Mouse (Mus musculus) forebrain, embryonic 14.5 days (tissue): ENCODE data around the gene Lrrfip1. TPM values are rescaled to one million over a fixed set of nuclear protein-coding genes. Genes with fewer than 3 reads are reported as not detected.

ENCODE experiments used
- ATAC-seq: fragments of 200-750 bp; cut with Nextera tagmentation; 2 replicates; pipeline ENCODE4 v1.8.0; 2017; ENCODE audit warnings: mild to moderate bottlenecking, moderate library complexity
- DNase-seq: peaks from one replicate; pipeline ENCODE4 v3.0.0-alpha.2; 2015; ENCODE audit warnings: low spot score
- H3K27ac ChIP-seq: fragments of 300-500 bp; sonication (generic); 2 replicates; pipeline ENCODE4 v1.5.1; 2014; ENCODE audit warnings: low read depth, mild to moderate bottlenecking, control low read depth, low read length, moderate library complexity
- H3K27me3 ChIP-seq: fragments of 300-500 bp; sonication (generic); replicated peaks from 2 replicates; pipeline ENCODE4 v1.6.1; 2014; ENCODE audit warnings: low read length, control low read depth, mixed read lengths; ENCODE audit not compliant: control insufficient read depth, insufficient read depth
- H3K36me3 ChIP-seq: fragments of 300-500 bp; sonication (generic); 2 replicates; pipeline ENCODE4 v1.6.1; 2014; ENCODE audit warnings: low read length, control low read depth; ENCODE audit not compliant: control insufficient read depth, insufficient read depth
- H3K4me1 ChIP-seq: fragments of 300-500 bp; sonication (generic); 2 replicates; pipeline ENCODE4 v1.6.1; 2014; ENCODE audit warnings: antibody characterized with exemption, low read length, control low read depth; ENCODE audit not compliant: control insufficient read depth, insufficient read depth
- H3K4me2 ChIP-seq: fragments of 300-500 bp; sonication (generic); 2 replicates; pipeline ENCODE4 v1.6.1; 2014; ENCODE audit warnings: mild to moderate bottlenecking, control low read depth, low read length
- H3K4me3 ChIP-seq: fragments of 300-500 bp; sonication (generic); 2 replicates; pipeline ENCODE4 v1.5.1; 2014; ENCODE audit warnings: low read depth, low read length, control low read depth
- H3K9ac ChIP-seq: fragments of 300-500 bp; sonication (generic); 2 replicates; pipeline ENCODE4 v1.6.1; 2014; ENCODE audit warnings: mild to moderate bottlenecking, low read length, control low read depth, moderate library complexity
- H3K9me3 ChIP-seq: fragments of 300-500 bp; sonication (generic); replicated peaks from 2 replicates; pipeline ENCODE4 v1.6.1; 2016; ENCODE audit warnings: low read length, control low read depth, mixed read lengths; ENCODE audit not compliant: control insufficient read depth
- WGBS: fragments of 180-500 bp; shearing (Covaris S2); extraction: QIAGEN DNeasy Blood & Tissue Kit; methylation state at CpG from one replicate; pipeline ENCODE4 v1.1.7; 2014; 5-methylcytosine and 5-hydroxymethylcytosine counted together
- polyA plus RNA-seq: library from polyadenylated mRNA; unstranded; fragments of >200 nt; fragmentation: Nextera tagmentation; extraction: Ambion mirVana; gene quantifications from 2 replicates; pipeline ENCODE4 v1.2.1, GENCODE M21; 2014

The Lrrfip1 gene
- polyA plus RNA-seq, 1 experiment from 2014 or later, result 27.2 TPM

DNA sequence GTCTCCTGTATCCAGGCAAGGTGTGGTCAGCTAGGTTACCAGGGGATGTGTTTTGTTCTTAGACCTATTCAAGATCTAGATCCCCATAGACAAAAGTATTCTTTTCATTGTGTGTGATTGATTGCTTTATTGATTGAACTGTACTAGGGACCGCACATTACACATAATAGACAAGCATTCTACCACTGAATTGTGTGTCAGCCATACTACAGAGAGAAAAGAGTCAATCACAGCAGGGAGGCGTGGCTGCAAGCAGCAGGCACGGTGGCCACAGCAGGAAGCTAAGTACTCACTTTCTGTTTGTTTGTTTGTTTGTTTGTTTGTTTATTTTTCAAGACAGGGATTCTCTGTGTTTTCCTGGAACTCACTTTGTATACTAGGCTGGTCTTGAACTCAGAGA is 25.9 kb downstream of the Lrrfip1 start:
- DNase-seq, result no peak
- no peaks in the 10 kb centered on the region for H3K27me3 ChIP-seq
- no peaks in the 10 kb centered on the region for H3K9me3 ChIP-seq
- no peak overlapping the region for H3K9ac ChIP-seq
- no peaks in the 10 kb centered on the region for H3K36me3 ChIP-seq
- WGBS, result 51% methylated on average over 3 of the region's 3 CpGs
- ATAC-seq, result no peak
- no peak overlapping the region for H3K27ac ChIP-seq
- no peak overlapping the region for H3K4me2 ChIP-seq
- H3K4me3 ChIP-seq, result no peak overlapping the region
- no peaks in the 10 kb centered on the region for H3K4me1 ChIP-seq

DNA sequence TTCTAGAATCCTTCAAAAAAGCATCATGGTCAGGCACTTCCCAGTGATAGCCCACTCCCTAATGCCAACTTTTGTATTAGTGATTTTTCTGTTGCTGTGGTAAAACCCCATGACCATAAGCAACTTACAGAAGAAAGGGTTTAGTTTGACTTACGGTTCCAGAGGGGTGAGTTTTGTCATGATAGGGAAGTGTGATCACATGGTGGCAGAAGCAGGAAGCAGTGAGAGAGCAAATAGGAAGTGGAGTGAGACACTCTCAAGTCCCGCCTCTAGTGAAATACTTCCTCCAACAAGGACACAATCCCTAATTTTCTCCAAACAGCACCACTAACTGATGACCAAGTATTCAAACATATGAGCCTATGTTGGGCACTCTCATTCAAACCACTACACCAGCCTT is 28.4 kb downstream of the Lrrfip1 start:
- DNase-seq, result no peak
- no peaks in the 10 kb centered on the region for H3K4me1 ChIP-seq
- no peak overlapping the region for H3K4me3 ChIP-seq
- no peak for ATAC-seq
- H3K27ac ChIP-seq, result no peak overlapping the region
- H3K36me3 ChIP-seq, result no peaks in the 10 kb centered on the region
- 91% methylated on average over 2 of the region's 2 CpGs for WGBS
- no peak overlapping the region for H3K4me2 ChIP-seq
- no peaks in the 10 kb centered on the region for H3K27me3 ChIP-seq
- H3K9ac ChIP-seq, result no peak overlapping the region
- no peaks in the 10 kb centered on the region for H3K9me3 ChIP-seq

DNA sequence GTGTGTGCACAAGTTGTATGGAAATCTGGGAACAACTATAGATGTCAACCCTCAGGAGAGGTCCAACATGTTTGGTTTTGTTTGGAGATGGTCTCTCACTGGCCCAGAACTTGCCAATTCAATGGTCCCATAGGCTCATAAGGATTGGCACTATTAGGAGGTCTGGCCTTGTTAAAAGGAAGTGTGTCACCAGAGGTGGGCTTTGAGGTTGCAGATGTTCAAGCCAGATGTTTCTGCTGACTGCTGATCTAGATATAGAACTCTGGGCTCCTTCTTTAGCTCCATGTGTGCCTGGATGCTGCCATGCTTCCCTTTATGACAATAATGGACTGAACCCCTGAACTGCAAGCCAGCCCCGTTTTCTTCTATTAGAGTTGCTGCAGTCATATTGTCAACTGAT is 31.8 kb downstream of the Lrrfip1 start:
- no peaks in the 10 kb centered on the region for H3K4me1 ChIP-seq
- no peaks in the 10 kb centered on the region for H3K27me3 ChIP-seq
- WGBS, result 97% methylated on average over 1 of the region's 1 CpGs
- ATAC-seq, result no peak
- no peaks in the 10 kb centered on the region for H3K36me3 ChIP-seq
- DNase-seq, result no peak
- H3K27ac ChIP-seq, result no peak overlapping the region
- no peaks in the 10 kb centered on the region for H3K9me3 ChIP-seq
- H3K4me3 ChIP-seq, result no peak overlapping the region
- H3K4me2 ChIP-seq, result no peak overlapping the region
- H3K9ac ChIP-seq, result no peak overlapping the region

DNA sequence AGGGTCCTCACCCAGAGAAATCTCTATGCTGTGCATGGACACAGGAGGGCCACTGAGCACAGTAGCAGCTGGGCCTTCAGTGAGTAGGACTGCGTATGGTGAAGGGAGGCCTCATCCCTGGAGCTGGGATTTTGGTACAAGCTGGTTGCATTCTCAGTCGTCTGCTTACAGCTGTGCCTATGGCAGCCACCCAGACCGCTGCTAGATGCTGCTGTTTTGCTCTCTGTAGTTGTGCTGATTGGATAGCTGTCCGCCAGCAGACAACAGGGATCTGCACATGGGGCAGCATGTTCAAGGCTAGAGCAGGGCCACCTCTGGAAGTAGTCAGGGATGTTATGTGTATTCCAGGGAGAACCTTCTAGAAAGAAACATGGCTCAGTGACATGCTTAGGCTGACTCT is 33.0 kb downstream of the Lrrfip1 start:
- DNase-seq, result no peak
- ATAC-seq, result no peak

DNA sequence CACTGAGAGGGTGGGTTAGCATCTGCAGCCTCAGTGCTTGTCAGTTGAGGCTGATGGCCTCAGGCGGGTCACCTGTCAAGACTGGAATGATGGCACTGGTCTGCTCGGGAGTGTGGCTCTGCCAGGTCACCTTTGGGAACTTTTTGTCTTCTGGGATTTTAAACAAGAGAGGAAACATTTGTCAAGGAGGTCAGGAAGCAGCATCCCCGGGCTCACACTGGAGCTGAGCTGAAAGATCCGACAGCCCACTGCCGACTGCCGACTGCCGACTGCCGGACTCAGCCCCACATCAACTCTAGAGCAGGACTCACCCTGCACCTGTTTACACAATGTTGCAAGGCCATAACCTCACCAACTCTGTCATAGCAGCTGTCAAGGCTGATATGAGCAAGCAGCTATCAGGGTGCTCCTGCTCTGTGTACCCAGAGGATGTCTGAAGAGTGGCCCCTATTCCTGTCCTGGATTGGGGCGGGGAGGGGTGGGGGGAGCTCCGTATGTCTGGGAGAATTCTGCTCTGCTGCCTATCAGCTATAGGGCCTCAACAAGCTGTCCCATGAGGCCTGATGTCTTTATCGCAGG is 33.9 kb downstream of the Lrrfip1 start:
- DNase-seq, result no peak
- H3K4me2 ChIP-seq, result no peak overlapping the region
- 85% methylated on average over 11 of the region's 11 CpGs for WGBS

More for the DNA sequence above, 33.0 kb downstream of the Lrrfip1 start:
- 90% methylated on average over 4 of the region's 4 CpGs for WGBS
- Histone ChIP-seq H3K36me3 (no peaks in the 10 kb centered on the region), H3K4me2 (no peak overlapping the region), H3K9me3 (no peaks in the 10 kb centered on the region), H3K4me1 (no peaks in the 10 kb centered on the region), H3K9ac (no peak overlapping the region), H3K27ac (no peak overlapping the region), H3K27me3 (no peaks in the 10 kb centered on the region), H3K4me3 (no peak overlapping the region)

DNA sequence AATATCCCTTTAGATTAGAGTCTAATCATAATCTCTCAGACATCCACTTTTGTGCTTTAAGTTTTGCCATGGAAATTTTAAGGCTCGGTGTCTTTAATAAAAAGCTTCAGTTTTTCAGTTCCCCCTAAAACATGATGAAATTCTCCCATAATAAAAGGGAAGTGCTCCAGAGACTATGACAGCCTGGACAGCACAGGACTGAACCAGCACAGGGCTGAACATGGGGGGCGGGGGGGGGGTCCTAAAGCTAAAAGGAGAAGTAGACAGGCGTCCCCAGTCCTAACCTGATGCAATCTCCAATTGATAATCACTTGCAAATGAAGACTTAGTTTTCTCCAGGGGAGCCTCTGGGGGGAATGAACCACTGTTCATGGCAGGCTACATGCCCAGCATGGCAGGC is 36.0 kb downstream of the Lrrfip1 start:
- Histone ChIP-seq H3K4me3 (no peak overlapping the region), H3K27me3 (no peaks in the 10 kb centered on the region), H3K4me1 (peaks cover 6% of the 10 kb centered on the region; the same call in 1 of the 2 replicates), H3K27ac (no peak overlapping the region), H3K9ac (no peak overlapping the region), H3K9me3 (no peaks in the 10 kb centered on the region), H3K36me3 (no peaks in the 10 kb centered on the region), H3K4me2 (no peak overlapping the region)
- DNase-seq (no peak), ATAC-seq (no peak)
- WGBS, result 90% methylated on average over 3 of the region's 3 CpGs

More for the DNA sequence above, 33.9 kb downstream of the Lrrfip1 start:
- H3K27me3 ChIP-seq, result no peaks in the 10 kb centered on the region
- H3K9me3 ChIP-seq, result no peaks in the 10 kb centered on the region
- no peaks in the 10 kb centered on the region for H3K36me3 ChIP-seq
- H3K4me3 ChIP-seq, result no peak overlapping the region
- H3K9ac ChIP-seq, result no peak overlapping the region
- no peaks in the 10 kb centered on the region for H3K4me1 ChIP-seq
- no peak overlapping the region for H3K27ac ChIP-seq
- no peak for ATAC-seq

DNA sequence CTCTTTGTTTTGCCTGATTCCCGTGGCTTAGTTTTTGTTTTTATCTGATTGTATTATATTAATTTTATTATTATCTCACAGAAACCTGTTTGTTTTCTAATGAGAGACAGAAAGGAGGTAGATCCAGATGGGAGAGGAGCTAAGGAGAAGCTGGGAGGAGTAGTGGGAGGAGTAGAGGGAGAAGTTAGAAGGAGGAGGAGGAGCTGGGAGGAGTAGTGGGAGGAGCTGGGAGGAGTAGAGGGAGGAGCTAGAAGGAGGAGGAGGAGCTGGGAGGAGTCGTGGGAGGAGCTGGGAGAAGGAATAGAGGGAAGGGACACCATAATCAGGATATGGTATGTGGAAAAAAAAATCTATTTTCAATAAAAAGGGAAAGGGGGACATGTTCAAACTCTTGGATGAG is 36.7 kb downstream of the Lrrfip1 start:
- Histone ChIP-seq H3K4me2 (no peak overlapping the region), H3K27me3 (no peaks in the 10 kb centered on the region), H3K4me1 (peaks cover 6% of the 10 kb centered on the region; the same call in 1 of the 2 replicates), H3K9me3 (no peaks in the 10 kb centered on the region), H3K36me3 (no peaks in the 10 kb centered on the region), H3K4me3 (no peak overlapping the region), H3K27ac (no peak overlapping the region), H3K9ac (no peak overlapping the region)
- WGBS, result 78% methylated on average over 2 of the region's 2 CpGs
- DNase-seq (no peak), ATAC-seq (no peak)

DNA sequence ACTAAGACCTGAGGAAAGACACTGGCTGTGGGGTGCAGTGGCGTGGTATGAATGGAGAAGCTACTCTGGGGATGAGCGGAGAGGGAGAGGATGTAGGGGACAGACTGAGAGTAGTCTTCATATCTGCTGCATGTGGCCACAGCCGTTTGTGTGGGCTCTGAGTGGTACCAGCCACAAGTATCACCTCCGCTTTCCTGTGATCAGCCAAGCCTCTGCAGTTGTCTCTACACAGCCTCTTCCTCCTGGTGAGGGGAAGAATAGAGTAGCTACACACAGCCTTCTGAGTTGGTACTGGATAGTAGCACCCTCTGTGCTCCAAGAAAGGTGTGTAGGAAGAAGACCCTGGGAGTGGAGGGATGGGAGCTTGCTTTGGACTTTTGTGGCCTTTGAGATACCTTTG is 38.7 kb downstream of the Lrrfip1 start:
- H3K27ac ChIP-seq, result no peak overlapping the region
- no peak overlapping the region for H3K9ac ChIP-seq
- no peaks in the 10 kb centered on the region for H3K27me3 ChIP-seq
- ATAC-seq (no peak), DNase-seq (no peak)
- WGBS, result 90% methylated on average over 4 of the region's 4 CpGs
- no peaks in the 10 kb centered on the region for H3K9me3 ChIP-seq
- H3K4me2 ChIP-seq, result no peak overlapping the region
- peaks cover 6% of the 10 kb centered on the region; the same call in 1 of the 2 replicates for H3K4me1 ChIP-seq
- no peaks in the 10 kb centered on the region for H3K36me3 ChIP-seq
- H3K4me3 ChIP-seq, result no peak overlapping the region

DNA sequence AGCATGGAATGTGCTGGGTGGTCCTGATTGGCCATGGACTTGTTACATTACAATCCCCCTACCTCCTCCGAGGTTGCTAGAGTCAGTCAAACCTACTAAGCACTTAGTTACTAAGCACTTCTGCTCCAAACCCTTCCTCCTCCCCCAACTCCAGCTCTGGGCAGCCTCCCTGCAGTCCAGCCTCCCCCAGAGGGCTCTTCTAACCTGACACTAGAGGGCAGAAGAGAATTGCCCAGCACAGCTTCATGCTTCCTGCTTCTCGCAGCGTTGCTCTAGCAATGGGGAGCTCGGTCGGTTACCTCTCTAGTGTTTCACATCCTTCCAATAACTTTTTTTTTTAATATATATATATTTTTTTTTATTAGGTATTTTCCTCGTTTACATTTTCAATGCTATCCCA is 39.5 kb downstream of the Lrrfip1 start:
- Histone ChIP-seq H3K27ac (no peak overlapping the region), H3K9me3 (no peaks in the 10 kb centered on the region), H3K27me3 (no peaks in the 10 kb centered on the region), H3K36me3 (no peaks in the 10 kb centered on the region), H3K4me2 (no peak overlapping the region), H3K9ac (no peak overlapping the region), H3K4me1 (peaks cover 6% of the 10 kb centered on the region; the same call in 1 of the 2 replicates), H3K4me3 (no peak overlapping the region)
- WGBS, result 88% methylated on average over 6 of the region's 6 CpGs
- DNase-seq (no peak), ATAC-seq (no peak)
